Mouse (Mus musculus): Measurements from ENCODE around the gene Fbxw11.

DNA sequence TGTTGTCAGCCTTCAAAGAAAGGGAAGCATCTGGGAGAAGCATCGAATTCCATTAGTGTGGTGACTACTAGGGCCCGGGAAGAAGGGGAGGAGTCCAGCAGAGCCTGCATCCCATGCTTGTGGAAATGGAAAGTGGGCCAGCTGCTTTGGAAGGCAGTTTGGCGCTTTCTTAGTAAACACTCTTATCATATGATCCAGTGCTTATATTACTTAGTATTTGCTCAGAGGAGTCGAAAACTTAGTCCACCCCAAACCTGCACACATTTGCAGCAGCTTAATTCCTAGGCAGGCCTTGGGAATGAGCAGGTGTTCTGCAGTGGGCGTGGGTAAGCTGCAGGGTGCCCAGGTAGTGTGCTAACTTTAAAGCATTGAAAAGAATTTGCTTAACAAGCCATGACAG, 89.9 kb downstream of the Fbxw11 start:
- TF ChIP-seq ZNF384 (IDR thresholded peaks at IDR 0.05; ENCODE audit: low read depth, low read length): no peak
- TF ChIP-seq ZC3H11A (IDR thresholded peaks at IDR 0.05; ENCODE audit: borderline replicate concordance, low read depth, low read length): no peak
- no peak for TF ChIP-seq MAFK (IDR thresholded peaks at IDR 0.05; ENCODE audit: insufficient read depth, low read depth, low read length)
